Mouse (Mus musculus) C2C12 (cell line): ENCODE data around the gene Cyp19a1.

Source experiments
- CTCF ChIP-seq: IDR thresholded peaks from one replicate; pipeline ENCODE4 v1.5.1; 2011; ENCODE audit not compliant: control insufficient read depth, insufficient read depth, insufficient read length
- MAX ChIP-seq: IDR thresholded peaks from one replicate; pipeline ENCODE4 v1.6.1; 2011; ENCODE audit warnings: mild to moderate bottlenecking, control low read depth
- USF1 ChIP-seq: IDR thresholded peaks from one replicate; pipeline ENCODE4 v1.6.1; 2011; ENCODE audit warnings: low read depth, mild to moderate bottlenecking, control low read depth, moderate library complexity

GRCm38 (mm10) chr9:54264754-54265153 is 3.2 kb downstream of the Cyp19a1 start:
- TF ChIP-seq CTCF (no peak), MAX (peak; percentile 30), USF1 (no peak)
